Mouse (Mus musculus): Measurements from ENCODE around the gene Cisd2.

DNA sequence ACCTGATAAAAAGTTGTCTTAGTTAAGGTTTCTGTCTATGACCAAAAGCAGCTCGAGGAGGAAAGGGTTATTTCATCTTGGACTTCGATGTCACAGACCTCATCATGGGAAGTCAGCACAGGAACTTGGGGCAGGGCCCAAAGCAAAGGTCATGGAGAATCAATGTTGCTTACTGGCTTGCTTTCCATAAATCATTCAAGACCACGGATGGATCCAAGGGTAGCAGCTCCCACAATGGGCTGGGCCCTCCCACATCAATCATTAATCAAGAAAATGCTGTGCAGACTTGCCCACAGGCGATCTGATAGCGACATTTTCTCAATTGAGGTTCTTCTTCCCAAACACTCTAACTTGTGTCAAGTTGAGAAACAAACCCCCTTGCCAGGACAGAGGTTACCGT lies 27.6 kb downstream of the Cisd2 start:
- TF ChIP-seq EP300 (IDR thresholded peaks at IDR 0.05; ENCODE audit: low read depth) (no peak), CTCF (IDR thresholded peaks at IDR 0.05; ENCODE audit: low read depth) (no peak)

Data from liver, postnatal 0 days (tissue).